Mouse (Mus musculus): ENCODE data around the gene Taok1. TPM values are rescaled to one million over a fixed set of nuclear protein-coding genes. Genes with fewer than 3 reads are reported as not detected.

The Taok1 gene
- polyA plus RNA-seq, 1 experiment from 2014 or later = 13.4 TPM

GRCm38 (mm10) chr11:77624441-77625060 is 16.9 kb upstream of the Taok1 start:
- Histone ChIP-seq H3K27ac (peak overlapping the region; percentile 71), H3K27me3 (replicated peaks) (no peaks in the 10 kb centered on the region), H3K4me3 (replicated peaks) (peak overlapping the region; percentile 32), H3K4me1 (peaks cover 18% of the 10 kb centered on the region; the same call in 1 of the 2 replicates), H3K4me2 (peak overlapping the region; percentile 66), H3K9ac (no peak overlapping the region), H3K36me3 (no peaks in the 10 kb centered on the region), H3K9me3 (no peaks in the 10 kb centered on the region)
- peak; percentile 67; the same call in 1 of the 2 replicates for ATAC-seq (ENCODE audit: insufficient read depth, low FRiP score, low read depth)
- WGBS = 1% methylated on average over 17 of the region's 17 CpGs

- ATAC-seq (ENCODE audit: insufficient read depth, low FRiP score, low read depth) = no peak
- no peaks in the 10 kb centered on the region for H3K27me3 ChIP-seq (replicated peaks)
- peak overlapping the region; percentile 32; the same call in 1 of the 2 replicates for H3K4me3 ChIP-seq (replicated peaks)
- no peaks in the 10 kb centered on the region for H3K36me3 ChIP-seq
- peak overlapping the region; percentile 66 for H3K4me2 ChIP-seq
- no peaks in the 10 kb centered on the region for H3K9me3 ChIP-seq
- H3K9ac ChIP-seq = no peak overlapping the region
- WGBS = 28% methylated on average over 5 of the region's 5 CpGs
- peak overlapping the region; percentile 71 for H3K27ac ChIP-seq
- H3K4me1 ChIP-seq = peaks cover 18% of the 10 kb centered on the region; the same call in 1 of the 2 replicates
These were observed 16.4 kb upstream of the Taok1 start for GRCm38 (mm10) chr11:77624002-77624401.

- no peak overlapping the region for H3K4me2 ChIP-seq
- no peaks in the 10 kb centered on the region for H3K27me3 ChIP-seq (replicated peaks)
- H3K36me3 ChIP-seq = no peaks in the 10 kb centered on the region
- no peak overlapping the region for H3K4me3 ChIP-seq (replicated peaks)
- WGBS = 59% methylated on average over 5 of the region's 5 CpGs
- no peaks in the 10 kb centered on the region for H3K9me3 ChIP-seq
- peaks cover 18% of the 10 kb centered on the region; the same call in 1 of the 2 replicates for H3K4me1 ChIP-seq
- H3K27ac ChIP-seq = no peak overlapping the region
- no peak overlapping the region for H3K9ac ChIP-seq
- ATAC-seq (ENCODE audit: insufficient read depth, low FRiP score, low read depth) = no peak
These were observed 14.4 kb upstream of the Taok1 start for GRCm38 (mm10) chr11:77621902-77622535.

GRCm38 (mm10) chr11:77615084-77615624 is 7.5 kb upstream of the Taok1 start:
- H3K27me3 ChIP-seq (replicated peaks) = no peaks in the 10 kb centered on the region
- no peak overlapping the region for H3K4me2 ChIP-seq
- no peaks in the 10 kb centered on the region for H3K36me3 ChIP-seq
- H3K4me1 ChIP-seq = no peaks in the 10 kb centered on the region
- H3K27ac ChIP-seq = no peak overlapping the region
- H3K4me3 ChIP-seq (replicated peaks) = no peak overlapping the region
- H3K9ac ChIP-seq = no peak overlapping the region
- no peaks in the 10 kb centered on the region for H3K9me3 ChIP-seq
- ATAC-seq (ENCODE audit: insufficient read depth, low FRiP score, low read depth) = no peak
- WGBS = 65% methylated on average over 5 of the region's 5 CpGs

GRCm38 (mm10) chr11:77606835-77607537 is 629 bp downstream of the Taok1 start:
- ATAC-seq (ENCODE audit: insufficient read depth, low FRiP score, low read depth) = peak; percentile 30

GRCm38 (mm10) chr11:77606469-77606834 is 1.2 kb downstream of the Taok1 start:
- H3K4me3 ChIP-seq (replicated peaks) = peak overlapping the region; percentile 99
- H3K9me3 ChIP-seq = no peaks in the 10 kb centered on the region
- H3K4me2 ChIP-seq = peak overlapping the region; percentile 83
- peak overlapping the region; percentile 95 for H3K27ac ChIP-seq
- no peak for ATAC-seq (ENCODE audit: insufficient read depth, low FRiP score, low read depth)
- H3K27me3 ChIP-seq (replicated peaks) = no peaks in the 10 kb centered on the region
- 0 out of 2 replicates have a peak, but pooled peaks cover 3% of the 10 kb centered on the region for H3K4me1 ChIP-seq
- H3K36me3 ChIP-seq = no peaks in the 10 kb centered on the region
- peak overlapping the region; percentile 98; the same call in 1 of the 2 replicates for H3K9ac ChIP-seq
- WGBS = 4% methylated on average over 6 of the region's 6 CpGs

More at GRCm38 (mm10) chr11:77606835-77607537, 629 bp downstream of the Taok1 start:
- 0 out of 2 replicates have a peak, but pooled peaks cover 3% of the 10 kb centered on the region for H3K4me1 ChIP-seq
- peak overlapping the region; percentile 95 for H3K27ac ChIP-seq
- H3K9ac ChIP-seq = peak overlapping the region; percentile 98
- WGBS = under 1% methylated on average over 42 of the region's 48 CpGs
- peak overlapping the region; percentile 83 for H3K4me2 ChIP-seq
- no peaks in the 10 kb centered on the region for H3K27me3 ChIP-seq (replicated peaks)
- peak overlapping the region; percentile 99 for H3K4me3 ChIP-seq (replicated peaks)
- no peaks in the 10 kb centered on the region for H3K36me3 ChIP-seq
- no peaks in the 10 kb centered on the region for H3K9me3 ChIP-seq

GRCm38 (mm10) chr11:77597266-77597665 is 10.3 kb downstream of the Taok1 start:
- Histone ChIP-seq H3K4me3 (replicated peaks) (no peak overlapping the region), H3K36me3 (no peaks in the 10 kb centered on the region), H3K27me3 (replicated peaks) (no peaks in the 10 kb centered on the region), H3K27ac (no peak overlapping the region), H3K4me2 (no peak overlapping the region), H3K9me3 (no peaks in the 10 kb centered on the region), H3K4me1 (no peaks in the 10 kb centered on the region), H3K9ac (no peak overlapping the region)
- no peak for ATAC-seq (ENCODE audit: insufficient read depth, low FRiP score, low read depth)

- 78% methylated on average over 2 of the region's 2 CpGs for WGBS
These were observed 16.2 kb downstream of the Taok1 start for GRCm38 (mm10) chr11:77591388-77591787.

GRCm38 (mm10) chr11:77590801-77591200 is 16.8 kb downstream of the Taok1 start:
- no peaks in the 10 kb centered on the region for H3K27me3 ChIP-seq (replicated peaks)
- no peak for ATAC-seq (ENCODE audit: insufficient read depth, low FRiP score, low read depth)
- no peak overlapping the region for H3K4me3 ChIP-seq (replicated peaks)
- no peaks in the 10 kb centered on the region for H3K9me3 ChIP-seq
- 94% methylated on average over 2 of the region's 2 CpGs for WGBS
- H3K4me2 ChIP-seq = no peak overlapping the region
- H3K36me3 ChIP-seq = no peaks in the 10 kb centered on the region
- H3K27ac ChIP-seq = no peak overlapping the region
- H3K4me1 ChIP-seq = no peaks in the 10 kb centered on the region
- H3K9ac ChIP-seq = no peak overlapping the region

More at GRCm38 (mm10) chr11:77591388-77591787, 16.2 kb downstream of the Taok1 start:
- Histone ChIP-seq H3K4me1 (no peaks in the 10 kb centered on the region), H3K27me3 (replicated peaks) (no peaks in the 10 kb centered on the region), H3K9me3 (no peaks in the 10 kb centered on the region), H3K27ac (no peak overlapping the region), H3K36me3 (no peaks in the 10 kb centered on the region), H3K4me3 (replicated peaks) (no peak overlapping the region), H3K4me2 (no peak overlapping the region), H3K9ac (no peak overlapping the region)
- ATAC-seq (ENCODE audit: insufficient read depth, low FRiP score, low read depth) = no peak

DNA sequence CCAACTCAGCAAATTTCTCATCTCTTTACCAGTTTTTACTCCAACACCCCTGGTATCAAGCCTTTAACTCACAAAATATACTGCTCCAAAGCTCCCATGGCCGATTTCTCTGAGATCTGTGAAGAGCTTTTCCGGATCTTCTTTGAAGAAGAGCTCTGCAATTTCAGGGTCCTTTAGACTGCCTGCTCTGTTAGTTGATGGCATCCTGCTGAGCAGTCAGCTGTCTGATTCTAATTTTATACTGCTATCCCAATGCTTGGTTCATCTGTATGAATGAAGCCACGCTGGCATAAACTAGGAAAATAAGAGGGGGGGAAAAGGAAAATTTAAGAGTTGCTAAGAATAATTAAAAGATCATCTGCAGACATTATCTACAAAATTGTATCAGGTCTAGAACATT is 22.4 kb downstream of the Taok1 start:
- Histone ChIP-seq H3K4me3 (replicated peaks) (no peak overlapping the region), H3K4me2 (no peak overlapping the region), H3K27ac (no peak overlapping the region), H3K9me3 (no peaks in the 10 kb centered on the region), H3K4me1 (no peaks in the 10 kb centered on the region), H3K9ac (no peak overlapping the region), H3K36me3 (peaks cover 24% of the 10 kb centered on the region; the same call in 1 of the 2 replicates), H3K27me3 (replicated peaks) (no peaks in the 10 kb centered on the region)
- ATAC-seq (ENCODE audit: insufficient read depth, low FRiP score, low read depth) = no peak
- WGBS = 83% methylated on average over 3 of the region's 3 CpGs

- peaks cover 22% of the 10 kb centered on the region for H3K36me3 ChIP-seq
- H3K4me2 ChIP-seq = no peak overlapping the region
- no peak overlapping the region for H3K27ac ChIP-seq
- H3K9ac ChIP-seq = no peak overlapping the region
- 93% methylated on average over 7 of the region's 7 CpGs for WGBS
- H3K9me3 ChIP-seq = no peaks in the 10 kb centered on the region
- no peaks in the 10 kb centered on the region for H3K4me1 ChIP-seq
- ATAC-seq (ENCODE audit: insufficient read depth, low FRiP score, low read depth) = no peak
- no peak overlapping the region for H3K4me3 ChIP-seq (replicated peaks)
- no peaks in the 10 kb centered on the region for H3K27me3 ChIP-seq (replicated peaks)
These were observed 62.4 kb downstream of the Taok1 start for GRCm38 (mm10) chr11:77545261-77545660.

Measured in stomach, embryonic 15.5 days (tissue).